Mouse (Mus musculus) cortical plate, adult 2 months (tissue): ENCODE measurements around the gene Amigo2. TPM values are rescaled to one million over a fixed set of nuclear protein-coding genes. Genes with fewer than 3 reads are reported as not detected.
A peak's percentile ranks its signal among the peaks of the same experiment; 100 is the strongest.

ENCODE experiments used
- H3K27ac ChIP-seq: fragments of 200-500 bp; 2 replicates; pipeline ENCODE4 v1.5.1; 2012; ENCODE audit warnings: low read length, control low read depth, inconsistent platforms; ENCODE audit not compliant: insufficient read depth
- H3K4me1 ChIP-seq: fragments of 200-500 bp; 2 replicates; pipeline ENCODE4 v1.6.1; 2011; ENCODE audit warnings: low read length; ENCODE audit not compliant: control insufficient read depth, insufficient read depth
- H3K4me3 ChIP-seq: fragments of 200-500 bp; 2 replicates; pipeline ENCODE4 v1.5.1; 2011; ENCODE audit warnings: mild to moderate bottlenecking, low read length, control low read depth; ENCODE audit not compliant: insufficient read depth
- CTCF ChIP-seq: fragments of 200-500 bp; IDR thresholded peaks from 2 replicates; pipeline ENCODE4 v1.5.1; 2011; ENCODE audit warnings: mild to moderate bottlenecking, control low read depth, low read length; ENCODE audit not compliant: insufficient read depth; ENCODE audit errors: extremely low read depth
- POLR2A ChIP-seq: fragments of 200-500 bp; IDR thresholded peaks from 2 replicates; pipeline ENCODE4 v1.6.1; 2011; ENCODE audit warnings: mild to moderate bottlenecking, low read length, control low read depth; ENCODE audit not compliant: insufficient read depth; ENCODE audit errors: extremely low read depth
- polyA plus RNA-seq: library from polyadenylated mRNA; depleted of rRNA; stranded (reverse); fragments of >200 nt; gene quantifications from 2 replicates; pipeline ENCODE4 v1.2.3, GENCODE M21; 2012; rRNA removed

The Amigo2 gene
- 2.2 and 2.9 TPM in 2 replicates for polyA plus RNA-seq

DNA sequence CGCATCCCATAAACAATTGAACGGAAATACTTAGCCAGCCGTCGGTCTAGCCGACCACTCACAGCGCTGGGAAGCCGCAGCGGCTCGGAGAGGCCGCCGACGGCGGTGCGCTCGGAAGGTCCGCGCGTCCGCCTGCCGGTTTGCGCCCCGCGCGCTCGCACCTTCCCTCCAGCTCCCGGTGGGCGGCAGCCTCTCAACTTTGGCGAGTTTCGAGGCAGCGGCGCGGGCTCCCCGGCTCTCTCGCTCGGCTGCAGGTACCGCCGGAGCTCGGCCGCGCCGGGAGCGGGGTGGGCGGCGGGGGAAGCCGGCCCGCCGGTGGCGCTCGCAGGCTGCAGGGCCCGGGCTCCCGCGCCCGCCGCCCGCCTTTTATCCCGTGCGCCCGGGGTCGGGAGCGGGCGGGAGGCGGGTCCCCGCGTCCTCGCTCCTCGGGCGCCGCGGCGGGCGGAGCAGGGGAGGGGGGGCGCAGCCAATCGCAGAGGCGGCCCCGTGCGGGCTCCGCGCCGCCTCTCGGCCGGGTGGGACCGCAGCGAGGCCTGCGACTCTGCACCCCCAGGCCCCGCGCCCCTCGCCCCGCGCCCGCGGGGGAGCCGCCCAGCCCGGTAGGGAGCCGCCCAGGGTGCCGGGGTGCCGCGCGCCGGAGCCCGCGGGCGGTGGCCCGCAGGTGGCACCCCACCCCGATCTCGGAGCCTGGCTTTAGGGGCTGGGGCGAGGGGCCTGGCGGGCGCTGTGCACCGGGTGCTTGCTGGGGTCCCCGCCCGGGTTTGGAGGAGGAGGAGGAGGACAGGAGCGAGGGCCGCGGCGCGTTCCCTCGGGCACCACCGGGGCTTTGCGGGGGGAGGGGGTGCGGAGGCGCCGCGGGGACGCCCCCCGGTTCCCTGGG lies at the start of gene Amigo2, which contains the start of gene Pced1b:
TSS of gene Amigo2 (minus strand) at position 377 of the 880 bp plus-strand sequence.
TSS of gene Pced1b (plus strand) at position 197 of the 880 bp plus-strand sequence.
- Histone ChIP-seq H3K4me3 (peak within 1 kb of the TSS; percentile 54), H3K4me1 (peaks cover 1% of the 10 kb centered on the region), H3K27ac (0 out of 2 replicates have a peak within 1 kb of the TSS, but pooled peaks have one; percentile 68)
- TF ChIP-seq CTCF (no peak), POLR2A (no peak)

DNA sequence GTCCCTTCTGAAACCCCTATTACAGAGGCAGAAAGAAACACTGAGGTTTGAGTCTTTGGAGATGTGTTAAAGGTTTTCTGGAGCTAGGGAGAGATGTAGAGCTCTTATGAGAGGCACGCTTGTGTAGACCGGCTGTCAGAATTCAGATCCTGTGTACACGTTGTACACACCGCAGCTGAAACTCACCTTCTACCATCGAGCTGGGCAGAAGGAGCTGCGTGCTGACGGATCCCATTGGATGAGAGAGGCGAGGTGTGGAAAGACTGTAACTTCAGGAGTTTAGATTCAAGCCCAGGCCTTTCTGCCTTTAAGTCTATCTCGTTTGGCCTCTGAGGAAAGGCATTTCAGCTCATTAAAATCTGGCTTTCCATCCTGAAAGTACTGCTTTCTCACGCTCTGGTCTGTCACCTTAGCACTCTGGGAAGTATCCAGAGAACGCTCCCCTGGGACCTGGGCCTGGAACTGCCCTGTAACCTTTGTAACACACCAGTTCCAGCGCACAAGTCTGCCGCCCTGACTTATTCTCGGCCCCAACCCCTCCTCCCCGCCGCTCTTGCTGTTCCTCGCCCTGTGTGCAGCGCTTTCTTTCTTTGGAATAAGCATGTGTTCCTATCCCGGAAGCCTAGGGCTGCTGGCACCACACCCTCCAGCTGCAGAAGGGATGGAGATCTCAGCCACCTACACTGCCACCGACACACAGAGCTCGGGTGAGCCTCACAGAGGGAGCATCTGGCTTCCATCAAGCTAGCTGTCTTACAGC lies 44.4 kb upstream of the Amigo2 start:
- no peak overlapping the region for H3K4me3 ChIP-seq
- TF ChIP-seq POLR2A, result no peak
- no peak for TF ChIP-seq CTCF
- H3K4me1 ChIP-seq, result no peaks in the 10 kb centered on the region
- 0 out of 2 replicates have a peak overlapping the region, but pooled peaks have one; percentile 26 for H3K27ac ChIP-seq

DNA sequence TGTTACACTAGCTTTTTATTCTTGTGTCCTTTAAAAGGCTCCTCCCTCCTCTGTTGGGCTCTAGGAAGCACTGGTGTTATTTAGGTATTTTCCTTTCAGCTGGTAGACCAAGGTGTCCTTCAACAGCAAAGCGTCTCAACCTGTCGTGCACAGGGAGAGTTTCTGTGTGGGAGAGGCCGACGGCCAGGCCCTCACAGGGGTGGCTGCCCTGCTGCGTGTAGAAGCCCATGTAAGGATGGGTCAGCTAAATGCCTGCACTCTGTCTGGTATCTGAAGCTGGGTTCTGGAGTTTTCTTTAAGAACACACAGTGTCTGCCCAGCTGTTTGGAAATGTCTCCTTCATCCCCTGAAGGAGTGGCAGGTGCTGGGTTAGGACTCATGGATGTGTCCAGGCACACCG lies 43.3 kb upstream of the Amigo2 start:
- no peak overlapping the region for H3K27ac ChIP-seq
- TF ChIP-seq POLR2A (no peak), CTCF (no peak)
- H3K4me3 ChIP-seq, result no peak overlapping the region
- H3K4me1 ChIP-seq, result no peaks in the 10 kb centered on the region

DNA sequence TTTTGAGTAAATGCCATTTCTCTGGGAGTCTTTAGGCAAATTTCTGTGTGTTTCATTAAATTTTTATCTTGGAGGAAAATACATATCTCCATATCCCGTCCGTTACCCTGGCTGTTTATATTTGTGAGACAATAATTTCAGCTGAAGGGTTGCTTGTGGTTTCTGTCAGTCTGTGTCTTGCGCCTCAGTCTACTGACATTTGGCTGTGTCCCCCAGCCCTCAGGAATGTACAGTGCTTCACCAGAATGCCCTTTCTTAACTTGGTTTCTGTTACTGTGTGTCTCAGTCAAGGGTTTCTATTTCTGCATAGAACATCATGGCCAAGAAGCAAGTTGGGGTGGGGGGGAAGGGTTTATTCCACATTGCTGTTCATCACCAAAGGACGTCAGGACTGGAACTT lies 42.1 kb upstream of the Amigo2 start:
- TF ChIP-seq CTCF (no peak), POLR2A (no peak)
- H3K4me1 ChIP-seq, result no peaks in the 10 kb centered on the region
- no peak overlapping the region for H3K4me3 ChIP-seq
- no peak overlapping the region for H3K27ac ChIP-seq

DNA sequence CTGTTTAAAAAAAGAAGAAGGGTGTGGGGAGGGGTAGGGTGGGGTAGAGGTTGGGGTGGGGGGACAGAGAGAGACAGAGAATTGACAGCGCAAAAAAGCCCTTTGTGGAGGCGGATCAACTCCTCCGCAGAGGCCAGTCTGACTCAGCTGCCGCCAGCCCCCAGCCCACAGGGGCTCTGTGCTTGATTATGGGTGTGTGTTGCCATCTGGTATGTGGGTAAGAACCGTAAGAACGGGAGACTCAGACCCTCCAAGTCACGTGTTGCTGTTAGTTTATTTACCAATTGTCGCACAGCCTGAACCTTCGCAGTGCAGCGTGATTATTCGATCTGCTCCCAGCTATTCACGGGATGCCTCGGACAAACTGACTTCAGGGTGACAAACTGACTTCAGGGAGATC lies 41.6 kb upstream of the Amigo2 start:
- Histone ChIP-seq H3K4me3 (no peak overlapping the region), H3K4me1 (no peaks in the 10 kb centered on the region), H3K27ac (no peak overlapping the region)
- TF ChIP-seq POLR2A, result no peak
- no peak for TF ChIP-seq CTCF

DNA sequence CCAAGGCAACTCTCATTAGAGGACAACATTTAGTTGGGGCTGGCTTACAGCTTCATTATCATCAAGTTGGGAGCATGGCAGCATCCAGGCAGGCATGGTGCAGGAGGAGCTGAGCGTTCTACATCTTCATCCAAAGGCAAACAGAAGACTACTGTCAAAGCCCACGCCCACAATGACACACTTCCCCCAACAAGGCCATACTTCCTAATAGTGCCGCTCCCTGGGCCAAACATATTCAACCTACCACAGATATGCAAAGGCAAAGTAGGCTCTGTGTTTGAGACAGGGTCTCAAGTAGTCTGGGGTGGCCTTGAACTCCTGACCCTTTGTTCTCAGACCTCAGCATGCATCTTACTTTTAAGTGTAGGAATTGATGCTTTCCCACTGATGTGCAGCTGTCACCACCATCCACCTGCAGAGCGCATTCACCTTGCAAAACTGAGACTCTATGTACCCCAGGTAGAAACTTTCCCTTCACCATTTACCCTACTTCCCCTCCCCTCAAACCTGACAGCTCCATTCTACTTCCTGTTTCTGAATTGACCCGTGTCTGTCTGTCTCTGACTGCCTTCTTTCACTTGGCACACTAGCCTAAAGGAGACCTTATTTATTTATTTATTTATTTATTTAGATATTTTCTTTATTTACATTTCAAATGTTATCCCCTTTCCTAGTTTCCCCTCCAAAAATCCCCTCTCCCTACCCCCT lies 40.5 kb upstream of the Amigo2 start:
- Histone ChIP-seq H3K4me1 (no peaks in the 10 kb centered on the region), H3K4me3 (no peak overlapping the region), H3K27ac (no peak overlapping the region)
- no peak for TF ChIP-seq CTCF
- no peak for TF ChIP-seq POLR2A

DNA sequence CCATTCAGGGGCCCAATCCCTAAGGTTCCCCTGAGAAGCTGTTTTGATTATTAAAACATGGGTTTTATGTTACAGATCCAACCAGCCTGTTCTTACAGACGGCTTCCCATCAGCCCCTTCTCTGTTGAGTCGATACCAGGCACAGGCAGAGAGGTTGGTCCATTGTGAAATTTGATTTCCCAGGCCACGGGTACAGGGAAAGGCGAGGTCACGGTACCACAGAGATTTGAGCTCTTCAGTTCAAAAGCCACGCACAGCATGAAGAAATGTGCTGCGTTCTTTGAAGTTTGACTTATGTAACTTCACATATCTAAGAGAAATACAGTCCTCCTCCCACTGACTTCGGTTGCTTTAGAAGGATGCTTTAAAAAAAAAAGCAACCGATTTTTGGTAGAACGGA lies 39.6 kb upstream of the Amigo2 start:
- TF ChIP-seq POLR2A (no peak), CTCF (no peak)
- no peak overlapping the region for H3K4me3 ChIP-seq

DNA sequence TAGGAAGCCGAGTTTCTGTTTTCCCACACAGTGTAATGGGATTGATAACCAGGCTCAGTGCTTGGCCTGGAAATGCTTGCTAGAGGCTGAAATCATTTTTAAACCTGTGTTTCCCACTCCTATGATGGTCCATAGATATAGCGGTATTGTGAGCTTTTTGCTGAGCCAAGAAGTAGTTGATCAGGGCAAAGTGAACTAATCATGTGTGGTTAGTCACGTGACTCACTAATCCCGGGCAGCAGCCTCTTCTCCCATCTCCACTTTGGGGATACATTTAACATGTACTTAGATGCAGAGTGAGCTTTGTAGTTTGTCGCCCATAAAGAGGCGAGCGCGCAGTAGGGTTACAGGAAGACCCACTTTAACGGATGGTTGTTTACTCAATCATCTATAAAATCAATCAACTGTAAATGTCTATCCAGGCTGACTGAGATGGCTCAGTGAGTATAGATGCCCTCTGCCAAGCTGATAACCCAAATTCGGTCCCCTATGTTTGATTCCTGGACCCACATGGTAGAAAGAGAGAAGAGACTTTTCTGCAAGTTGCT lies 38.7 kb upstream of the Amigo2 start:
- TF ChIP-seq POLR2A (no peak), CTCF (no peak)
- Histone ChIP-seq H3K4me3 (no peak overlapping the region), H3K27ac (no peak overlapping the region), H3K4me1 (no peaks in the 10 kb centered on the region)

More for the DNA sequence above, 39.6 kb upstream of the Amigo2 start:
- Histone ChIP-seq H3K4me1 (no peaks in the 10 kb centered on the region), H3K27ac (no peak overlapping the region)

DNA sequence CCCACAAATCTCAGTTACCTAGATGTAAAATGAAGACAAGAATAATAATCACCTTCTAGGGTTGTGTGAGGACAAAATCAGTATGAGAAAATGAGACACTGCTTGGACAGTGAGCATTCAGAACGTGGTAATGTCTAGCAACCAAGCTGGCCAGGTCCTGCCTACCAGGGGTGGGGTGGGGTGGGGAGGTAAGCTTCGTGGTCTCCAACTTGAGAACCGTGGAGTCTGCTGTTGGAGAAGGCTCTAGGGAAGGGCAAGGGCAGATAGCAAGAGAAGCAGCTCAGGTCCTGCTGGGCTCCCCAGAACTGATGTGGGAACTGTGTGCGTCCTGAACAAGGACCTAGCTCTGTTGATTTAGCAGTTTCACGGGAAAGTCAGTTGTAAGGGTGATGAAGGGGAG lies 37.1 kb upstream of the Amigo2 start:
- TF ChIP-seq CTCF, result no peak
- no peak overlapping the region for H3K27ac ChIP-seq
- H3K4me3 ChIP-seq, result no peak overlapping the region
- H3K4me1 ChIP-seq, result no peaks in the 10 kb centered on the region

DNA sequence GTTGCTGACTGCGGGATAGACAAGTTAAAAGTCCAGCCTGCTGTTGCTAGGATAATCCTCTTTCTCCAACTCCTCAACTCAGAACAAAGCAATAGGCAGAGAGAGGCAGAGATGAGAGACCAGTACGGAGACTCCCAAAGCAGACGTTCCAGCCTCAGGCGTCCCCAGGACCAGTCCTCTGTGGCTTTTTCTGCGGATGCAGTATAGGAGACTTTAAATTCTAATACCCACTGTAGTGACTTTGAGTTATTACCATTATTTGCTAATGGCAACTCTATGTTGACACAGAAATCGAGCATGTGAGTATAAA lies 35.4 kb upstream of the Amigo2 start:
- no peak for TF ChIP-seq POLR2A
- no peak for TF ChIP-seq CTCF
- H3K4me3 ChIP-seq, result no peak overlapping the region
- no peak overlapping the region for H3K27ac ChIP-seq
- no peaks in the 10 kb centered on the region for H3K4me1 ChIP-seq
